Mouse (Mus musculus) megakaryocyte-erythroid progenitor cell, adult 5-6 weeks (primary cell): ENCODE measurements around the gene Slc8a3. TPM values are rescaled to one million over a fixed set of nuclear protein-coding genes. Genes with fewer than 3 reads are reported as not detected.
A peak's percentile ranks its signal among the peaks of the same experiment; 100 is the strongest.

Source experiments
- ATAC-seq: replicated peaks from 2 replicates; pipeline ENCODE4 v1.8.0; 2016; ENCODE audit warnings: mild to moderate bottlenecking, inconsistent platforms; ENCODE audit not compliant: severe bottlenecking, poor library complexity, low FRiP score, low TSS enrichment
- total RNA-seq, 2 experiments: library from RNA; stranded (forward) in 1 of 2; stranded (reverse) in 1 of 2; fragments of 200-1000, 215-1000 nt in 1 of 2; fragments of >200 nt in 1 of 2; fragmentation: Nextera tagmentation in 1 of 2; gene quantifications; 2 replicates each; pipeline ENCODE4 v1.2.3; 2014 to 2017

Gene Slc8a3
- total RNA-seq, 2 experiments from 2014 or later = not detected

DNA sequence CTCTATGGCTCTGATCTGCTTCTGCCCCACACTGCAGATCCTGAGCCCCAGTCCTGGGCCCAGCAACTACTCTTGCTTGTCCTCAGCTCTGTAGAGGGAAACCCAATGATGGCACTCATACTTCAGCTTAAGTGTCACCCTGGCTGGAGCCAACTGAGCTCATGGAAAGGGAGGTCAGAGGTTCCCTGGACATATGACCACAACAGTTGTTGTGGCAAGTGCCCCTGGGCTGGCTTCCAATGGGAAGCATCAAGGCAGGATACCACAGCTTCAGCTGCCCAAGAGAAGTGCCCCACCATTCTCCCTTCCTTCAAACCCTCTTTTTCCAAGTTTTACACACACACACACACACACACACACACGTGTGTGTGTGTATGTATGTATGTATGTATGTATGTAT is 88.5 kb downstream of the Slc8a3 start:
- ATAC-seq = no peak

DNA sequence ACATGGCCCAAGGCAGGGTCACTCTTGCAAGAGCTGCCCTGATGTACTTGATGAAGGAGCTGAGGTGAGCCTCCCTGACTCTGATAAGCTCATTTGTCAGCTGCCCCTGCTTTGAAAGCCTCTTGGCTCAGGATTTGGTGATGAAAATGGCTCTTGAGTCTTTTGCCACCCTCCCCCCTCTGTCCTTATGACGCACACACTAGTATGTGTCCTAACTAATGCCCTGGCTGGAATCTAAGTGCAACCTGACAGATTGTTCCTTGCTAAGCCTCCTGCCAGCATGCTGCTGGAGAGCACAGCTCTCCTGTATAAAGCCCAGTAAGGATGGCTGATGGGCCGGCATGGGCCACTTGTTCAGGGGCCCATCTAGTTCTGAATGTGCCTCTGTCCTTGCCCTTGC is 91.3 kb downstream of the Slc8a3 start:
- ATAC-seq = no peak

DNA sequence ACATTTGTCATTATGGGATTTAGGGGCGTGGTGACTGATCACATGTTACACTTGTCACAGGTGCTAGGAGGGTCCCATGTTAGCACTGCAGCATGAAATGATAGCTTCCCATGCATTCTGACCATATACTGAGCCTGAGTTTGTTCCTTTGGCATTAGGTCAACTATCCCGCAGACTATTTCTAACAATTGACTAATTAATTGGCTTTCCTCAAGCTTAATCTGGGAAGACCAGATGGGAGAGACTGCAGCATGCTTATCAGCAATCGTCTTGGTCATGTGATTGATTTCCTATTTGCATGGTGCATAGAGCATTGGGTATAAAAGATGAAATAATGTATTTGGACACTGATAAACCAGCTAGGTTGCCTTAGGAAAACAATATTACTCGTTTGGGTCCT is 91.9 kb downstream of the Slc8a3 start:
- ATAC-seq = no peak

DNA sequence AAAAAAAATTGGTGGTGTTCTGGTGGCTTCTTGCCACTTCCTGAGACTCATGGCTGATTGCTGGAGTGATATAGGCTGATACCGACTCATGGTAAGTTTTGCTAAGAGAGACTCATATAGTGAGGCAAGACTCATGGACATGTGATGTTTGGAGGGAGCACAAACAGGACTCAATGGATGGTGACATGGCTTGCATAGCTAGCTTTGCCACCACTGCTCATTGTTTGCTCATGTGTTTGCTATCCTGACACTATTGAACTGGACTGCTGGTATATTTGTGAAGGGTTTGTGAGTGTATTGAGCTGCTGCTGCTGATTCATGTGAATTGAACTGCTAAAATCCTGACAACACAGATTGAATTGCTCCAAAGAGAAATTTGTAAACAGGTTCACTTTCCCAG is 95.8 kb downstream of the Slc8a3 start:
- ATAC-seq = no peak

DNA sequence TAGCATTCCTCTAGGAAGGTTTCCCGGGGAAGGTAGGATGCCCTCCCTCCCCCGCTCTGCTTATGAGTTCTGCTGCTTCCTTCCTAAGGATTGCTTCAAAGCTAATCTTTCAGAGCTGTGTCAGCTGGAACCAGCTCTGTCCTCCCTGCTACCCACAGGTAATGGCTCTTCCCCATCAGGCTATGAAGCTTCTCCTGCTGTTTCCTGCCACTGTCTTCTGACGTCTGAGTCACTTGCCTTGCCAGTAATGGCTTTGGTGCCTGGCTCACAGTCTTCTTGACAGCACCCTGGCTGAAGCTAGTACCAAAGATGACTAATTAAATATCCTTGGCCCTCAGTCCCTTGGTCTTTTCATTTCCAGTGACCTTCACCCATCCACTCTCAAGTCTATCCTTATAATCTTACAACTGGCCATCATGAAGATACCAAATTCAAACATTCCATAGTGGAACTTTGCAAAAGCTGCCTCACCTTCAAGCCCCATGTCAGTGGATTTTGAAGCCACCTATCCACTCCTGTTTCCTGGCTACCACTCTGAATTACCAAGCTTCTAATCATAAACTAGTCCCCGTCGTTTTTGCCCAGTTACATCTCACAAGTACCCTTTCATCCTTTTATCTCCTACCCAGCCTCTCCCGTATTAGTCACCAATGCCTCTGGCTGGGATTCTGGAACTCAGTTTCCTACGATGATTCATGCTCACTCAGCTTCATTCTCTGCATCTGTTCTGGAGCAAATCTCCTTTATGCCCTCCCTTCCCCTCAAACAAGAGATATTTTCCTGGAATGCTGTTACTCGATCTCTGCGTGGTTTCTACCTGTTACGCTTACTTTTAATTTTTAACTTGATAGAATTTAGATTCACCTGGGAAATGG is 97.3 kb downstream of the Slc8a3 start:
- no peak for ATAC-seq

DNA sequence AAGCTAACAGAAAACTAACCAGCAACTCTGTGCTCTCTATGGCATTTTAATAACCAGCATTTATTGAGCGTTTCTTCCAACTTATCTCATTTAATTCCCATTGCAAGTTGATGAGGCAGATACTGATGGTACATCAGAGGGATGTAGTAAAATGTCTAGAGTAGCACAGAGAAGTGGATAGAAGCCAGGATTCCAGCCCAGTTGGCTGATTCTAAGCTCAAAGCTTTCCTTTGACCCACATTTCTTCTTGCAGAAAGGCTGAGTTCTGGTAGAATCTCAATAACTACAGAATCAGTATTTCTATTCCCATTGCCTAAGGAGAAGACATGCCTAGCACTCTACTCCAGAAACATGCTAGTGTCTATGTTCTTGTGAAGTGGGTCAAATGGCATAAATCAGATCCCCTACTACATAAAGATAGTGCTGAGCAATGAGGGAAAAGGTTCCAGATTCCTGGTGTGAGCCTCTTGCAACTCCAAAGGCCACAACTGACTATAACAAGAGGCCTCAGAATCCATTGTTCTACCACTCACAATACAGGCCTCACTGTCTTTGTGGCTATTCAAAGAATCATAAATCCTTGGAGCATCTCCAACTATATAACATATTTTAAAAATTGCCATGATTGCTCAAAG is 99.1 kb downstream of the Slc8a3 start:
- ATAC-seq = no peak

DNA sequence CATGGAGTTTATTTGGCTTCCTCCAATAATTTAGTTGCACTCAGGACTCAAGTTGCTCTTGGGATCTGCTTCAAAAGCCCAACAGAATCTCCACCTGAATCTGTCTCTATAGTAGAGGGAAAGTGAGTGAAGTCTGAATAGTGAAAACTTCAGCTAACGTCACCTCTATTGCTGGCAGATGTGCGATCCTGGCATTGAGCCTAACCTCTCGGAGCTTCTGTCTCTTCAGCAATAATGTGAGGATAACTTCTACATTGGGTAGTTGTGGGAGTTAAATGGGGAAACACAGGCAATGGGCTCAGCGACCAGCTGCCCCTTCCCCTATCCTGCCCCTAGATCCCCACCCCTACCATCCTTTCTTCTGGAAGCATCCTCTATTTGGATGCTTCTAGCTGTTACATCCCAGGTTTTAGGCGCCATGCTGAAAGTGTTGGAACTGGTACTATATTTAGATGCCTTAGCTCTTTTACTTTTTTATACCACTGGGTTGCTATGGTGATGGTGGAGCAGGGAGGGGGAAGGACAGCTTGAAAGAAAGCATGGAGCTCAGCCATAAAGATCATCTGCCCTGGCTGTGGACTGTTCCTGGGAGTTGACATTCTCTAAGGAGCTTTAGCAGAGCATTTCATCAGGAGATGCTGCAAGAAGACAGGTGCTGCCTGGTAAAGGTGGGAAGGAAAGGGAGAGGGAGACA is 105.1 kb downstream of the Slc8a3 start:
- ATAC-seq = no peak

DNA sequence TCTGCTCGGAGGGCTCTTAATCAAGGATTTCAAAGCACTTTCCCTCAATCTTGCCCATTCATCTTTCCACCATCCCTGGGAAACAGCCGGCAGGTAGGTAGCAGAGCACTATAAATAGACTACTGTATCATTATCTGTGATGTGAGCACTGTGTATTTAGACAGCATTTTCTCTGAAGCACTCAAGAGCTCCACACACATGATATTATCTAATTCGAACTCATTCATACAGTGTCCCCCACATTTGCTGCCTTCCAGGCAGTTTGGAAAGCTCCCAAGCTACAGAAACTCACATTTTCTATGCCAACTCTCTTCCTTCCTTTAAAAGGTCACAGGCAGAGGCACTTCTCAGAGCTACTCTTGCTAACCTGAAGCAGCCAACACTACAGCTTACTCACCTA is 106.4 kb downstream of the Slc8a3 start:
- no peak for ATAC-seq

DNA sequence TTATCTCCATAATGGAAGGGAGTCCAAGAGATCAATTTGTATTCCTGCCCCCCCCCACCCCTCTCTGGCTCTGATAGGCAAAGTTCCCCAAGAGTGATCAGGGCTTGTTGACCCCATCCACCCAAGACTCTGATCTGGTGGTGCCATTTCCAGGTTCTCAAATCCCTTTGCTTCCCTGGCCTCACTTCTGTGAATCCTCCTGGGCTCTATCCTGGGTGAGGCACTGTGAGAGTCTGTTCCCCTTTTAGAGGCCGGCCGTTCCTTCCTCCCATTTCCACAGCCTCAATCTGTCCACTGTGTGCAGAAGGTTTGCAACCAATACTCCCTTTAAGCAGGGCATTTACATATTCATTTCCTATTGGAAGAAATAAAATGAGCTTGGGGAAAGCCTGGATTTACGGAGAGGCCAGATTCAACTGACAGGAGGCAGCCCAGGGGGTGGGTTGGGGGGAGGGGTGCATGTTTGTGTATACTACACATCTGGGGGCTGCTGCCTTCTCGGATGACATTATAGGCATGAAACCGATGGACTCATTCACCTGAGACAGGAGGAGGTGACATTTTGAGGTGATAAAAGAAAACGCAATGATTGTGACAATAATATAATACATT is 106.9 kb downstream of the Slc8a3 start:
- no peak for ATAC-seq

DNA sequence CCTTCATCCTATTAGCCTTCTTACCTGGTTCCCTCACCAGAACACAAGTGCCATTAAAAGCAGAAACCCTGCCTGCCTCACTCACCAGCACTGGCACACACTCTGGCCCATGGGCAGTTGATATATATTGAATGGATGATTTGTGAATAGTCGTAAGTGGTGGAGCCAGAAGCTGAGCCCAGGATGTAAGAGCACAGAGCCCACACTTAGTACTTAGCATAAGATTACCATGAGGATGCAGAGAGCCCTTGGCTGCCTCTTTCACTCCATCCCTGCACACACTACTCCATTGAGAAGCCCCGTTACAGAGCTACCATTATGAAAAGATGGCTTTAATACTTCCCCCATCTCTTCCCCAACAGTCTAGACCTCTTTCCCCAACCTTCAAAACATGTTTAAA is 108.1 kb downstream of the Slc8a3 start:
- ATAC-seq = no peak

DNA sequence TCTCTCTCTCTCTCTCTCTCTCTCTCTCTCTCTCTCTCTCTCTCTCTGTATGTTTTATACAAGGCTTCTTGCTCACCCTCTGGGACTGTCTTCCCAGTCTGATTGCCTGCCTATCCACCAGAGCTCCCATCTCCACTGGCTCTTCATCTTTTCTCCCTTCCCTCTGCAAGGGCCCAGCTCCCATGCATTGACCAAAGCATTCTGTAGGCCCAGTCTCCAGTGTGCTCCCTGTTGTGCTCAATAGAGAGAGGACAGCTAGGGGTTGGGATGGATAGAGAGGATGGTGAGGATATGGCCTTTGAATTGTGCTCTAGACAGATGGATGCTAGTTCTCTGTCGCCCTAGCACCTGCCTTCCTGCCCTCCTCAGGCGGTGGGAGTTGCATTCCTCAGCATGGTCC is 109.7 kb downstream of the Slc8a3 start:
- no peak for ATAC-seq

DNA sequence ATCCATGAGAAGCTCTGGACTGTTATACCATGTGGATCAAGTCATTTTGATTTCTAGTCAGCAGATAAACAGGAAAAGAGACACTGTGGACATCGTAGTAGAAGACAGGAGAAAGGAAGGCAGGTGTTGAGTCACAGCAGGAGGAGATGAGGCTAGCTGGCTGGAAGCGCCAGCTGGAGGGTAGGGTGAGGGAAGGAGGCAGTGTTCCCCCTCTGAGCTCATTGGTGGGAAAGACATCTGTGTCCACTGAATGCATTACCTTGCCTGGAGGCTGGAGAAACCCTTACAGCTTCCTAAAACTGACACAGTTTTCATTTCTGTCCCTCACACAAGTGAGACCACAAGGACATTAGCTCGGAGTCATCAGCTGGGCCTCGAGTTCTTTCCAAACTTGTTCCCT is 113.6 kb downstream of the Slc8a3 start:
- ATAC-seq = no peak

DNA sequence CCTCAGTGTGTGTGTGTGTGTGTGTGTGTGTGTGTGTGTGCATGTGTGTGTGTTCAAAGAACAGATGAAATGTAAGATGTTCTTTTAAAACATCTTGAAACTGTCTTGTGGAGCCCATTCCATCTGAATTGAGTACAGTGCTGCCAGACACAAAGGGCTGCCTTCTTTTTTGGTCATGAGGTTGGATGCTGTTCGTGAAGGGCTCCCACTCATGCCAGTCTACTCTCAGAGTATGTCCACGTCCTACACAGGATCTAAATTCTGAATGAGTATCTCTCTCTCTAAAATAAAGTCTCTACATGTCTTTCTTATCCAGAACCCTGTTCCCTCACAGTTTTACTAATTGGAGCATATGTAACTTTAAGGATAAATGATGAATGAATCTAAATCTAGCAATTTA is 124.4 kb downstream of the Slc8a3 start:
- no peak for ATAC-seq

DNA sequence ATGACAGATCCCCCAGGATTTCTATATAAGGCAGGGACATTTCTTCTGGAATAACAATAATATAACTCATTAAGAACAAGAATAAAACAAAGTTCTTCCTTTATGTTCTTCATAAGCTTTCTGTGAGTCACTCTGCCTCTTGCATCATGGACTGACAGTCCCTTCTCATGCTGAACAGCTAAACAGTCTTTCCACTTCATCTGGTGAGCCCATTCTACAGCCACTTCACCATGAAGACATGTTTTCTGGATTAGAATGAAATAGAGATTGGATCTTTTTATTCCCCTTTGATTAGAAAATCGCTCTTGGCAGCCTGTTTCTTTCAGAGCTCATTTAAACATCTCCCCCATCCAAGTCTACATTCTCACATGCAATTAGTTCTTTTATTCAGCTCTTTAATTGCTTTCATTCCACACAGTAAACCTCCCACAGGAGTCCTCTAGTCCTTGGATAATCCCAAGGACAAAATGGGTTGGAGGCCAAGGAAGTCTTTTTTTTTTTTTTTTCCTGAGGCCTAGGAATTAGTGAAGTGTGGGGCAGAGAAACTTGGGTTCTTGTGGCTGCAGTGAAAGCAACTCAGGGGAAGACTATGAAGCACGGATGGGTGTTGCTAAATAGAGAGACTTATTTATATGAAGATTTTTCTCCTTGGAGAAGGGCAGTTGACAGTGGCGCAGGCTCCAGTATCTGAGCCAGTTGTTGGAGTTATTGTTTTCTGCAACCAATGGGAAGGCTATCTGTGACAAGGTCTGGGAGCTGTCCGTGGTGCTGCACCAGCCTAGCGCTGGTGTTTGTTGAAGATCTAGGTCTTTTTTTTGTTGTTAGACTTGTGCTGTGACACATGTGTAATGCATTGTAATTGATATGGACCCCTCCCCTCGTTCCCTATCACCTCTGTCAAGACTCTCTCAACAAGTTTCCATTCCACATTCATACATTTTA is 127.1 kb downstream of the Slc8a3 start:
- ATAC-seq = 0 out of 2 replicates have a peak, but pooled peaks have one; percentile 68

DNA sequence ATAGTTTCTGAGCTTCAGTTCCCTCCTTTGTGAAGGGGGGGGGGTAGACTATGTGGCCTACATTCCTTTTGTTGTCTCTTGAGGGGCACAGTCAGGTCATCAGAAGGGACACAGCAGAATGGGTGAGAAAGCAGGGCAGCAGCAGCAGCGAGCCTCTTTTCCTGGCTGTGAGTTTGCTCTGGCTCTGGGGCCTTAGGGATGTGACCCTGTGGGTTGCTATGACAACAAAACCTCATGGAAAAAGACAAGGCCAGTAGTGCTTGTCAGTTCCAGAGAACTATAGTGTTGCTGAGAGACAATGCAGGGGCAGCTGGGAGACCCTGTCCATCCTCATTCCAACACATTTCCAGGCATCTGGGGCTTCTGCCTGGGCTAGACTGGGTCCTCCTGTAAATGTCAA is 129.8 kb downstream of the Slc8a3 start:
- no peak for ATAC-seq

DNA sequence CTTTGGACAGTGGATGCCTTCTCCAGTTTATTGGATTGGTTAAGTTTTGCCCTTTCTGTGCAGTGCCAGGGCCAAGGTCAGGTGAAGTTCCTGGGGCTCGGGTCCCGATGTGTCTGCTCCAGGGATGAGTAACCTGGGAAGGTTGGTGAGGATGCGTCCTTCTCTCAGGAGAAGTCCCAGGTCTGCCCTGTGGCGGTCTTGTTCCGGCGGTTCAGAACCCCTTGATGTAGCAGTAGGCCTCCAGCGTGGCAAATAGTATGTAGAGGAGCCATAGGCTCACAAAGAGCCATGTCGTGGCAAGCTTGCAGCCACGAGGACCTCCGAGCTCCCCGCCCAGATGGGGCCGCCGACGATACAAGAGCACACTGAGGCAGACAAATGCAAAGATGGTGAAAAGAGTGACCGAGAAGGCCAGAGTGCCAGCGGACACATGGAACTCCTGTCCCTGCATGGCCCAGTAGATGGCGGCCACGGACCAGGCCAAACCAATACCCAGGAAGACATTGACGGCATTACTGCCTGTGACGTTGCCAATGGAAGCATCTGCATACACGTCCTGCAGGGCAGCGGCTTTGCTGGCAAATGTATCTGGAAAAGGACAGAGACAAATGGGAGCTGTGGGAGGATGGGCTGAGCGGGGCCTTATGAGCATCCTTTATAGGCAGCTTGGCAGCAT is 133.6 kb downstream of the Slc8a3 start:
- peak; percentile 41; the same call in 1 of the 2 replicates for ATAC-seq

DNA sequence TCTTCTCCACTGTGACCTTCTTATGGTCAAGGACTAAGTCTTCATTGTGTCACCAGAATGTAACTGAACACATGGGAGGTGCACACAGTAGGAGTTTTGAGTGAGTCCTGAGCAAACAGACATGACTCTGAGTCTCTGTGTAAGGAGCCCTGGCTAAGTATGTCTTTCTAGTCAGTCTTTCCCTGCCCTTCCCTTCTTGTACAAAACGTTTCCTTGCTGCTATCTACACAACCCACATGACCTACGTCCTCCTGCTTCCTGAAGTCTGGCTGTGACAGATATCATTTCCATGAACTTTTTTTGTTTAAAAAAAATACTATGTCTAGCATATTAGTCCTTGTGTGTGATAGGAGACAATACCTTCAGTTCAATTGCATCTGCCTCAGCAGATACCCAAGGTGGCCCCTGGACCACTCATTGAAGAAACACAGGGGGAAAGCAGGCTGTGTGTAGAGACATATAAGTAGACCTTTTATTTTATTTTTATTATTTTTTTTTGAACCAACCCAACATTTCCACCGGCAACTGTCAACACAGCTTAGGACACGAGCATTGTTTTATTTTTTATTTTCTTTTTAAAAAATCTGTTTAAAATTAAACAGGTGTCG is 135.4 kb downstream of the Slc8a3 start:
- ATAC-seq = no peak

DNA sequence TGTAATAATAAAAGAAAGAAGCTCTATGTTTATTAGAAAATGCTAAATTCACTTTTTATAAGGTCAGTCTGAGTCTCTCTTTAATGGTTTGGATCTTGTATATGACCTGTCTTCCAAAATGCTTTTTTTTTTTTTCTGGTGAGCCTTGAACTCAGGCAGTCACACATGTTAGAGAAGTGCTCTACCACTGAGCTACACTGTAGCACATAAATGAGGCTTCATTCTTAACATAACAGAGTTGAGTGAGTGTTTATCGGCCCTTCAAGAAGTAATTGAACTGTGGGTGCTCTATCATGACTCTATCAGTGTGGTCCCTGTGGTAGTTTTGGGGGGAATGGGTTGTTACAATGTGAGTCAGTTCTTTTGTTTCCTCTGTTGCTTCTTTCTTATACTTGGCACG is 139.0 kb downstream of the Slc8a3 start:
- no peak for ATAC-seq
